Mouse (Mus musculus) hindbrain, embryonic 14.5 days (tissue): Measurements from ENCODE around the gene Mrpl4. TPM values are rescaled to one million over a fixed set of nuclear protein-coding genes. Genes with fewer than 3 reads are reported as not detected.

Experiments
- ATAC-seq: fragments of 200-750 bp; cut with Nextera tagmentation; 2 replicates; pipeline ENCODE4 v1.8.0; 2017; ENCODE audit warnings: moderate number of reproducible peaks, mild to moderate bottlenecking, moderate TSS enrichment, moderate library complexity; ENCODE audit not compliant: low FRiP score
- DNase-seq: peaks from one replicate; pipeline ENCODE4 v3.0.0-alpha.2; 2015; ENCODE audit warnings: low spot score
- H3K27ac ChIP-seq: fragments of 300-500 bp; sonication (generic); 2 replicates; pipeline ENCODE4 v1.5.1; 2014; ENCODE audit warnings: mild to moderate bottlenecking, moderate library complexity
- H3K27me3 ChIP-seq: fragments of 300-500 bp; sonication (generic); 2 replicates; pipeline ENCODE4 v1.6.1; 2014; ENCODE audit warnings: mild to moderate bottlenecking, low read length, mixed read lengths; ENCODE audit not compliant: control insufficient read depth, insufficient read depth
- H3K36me3 ChIP-seq: fragments of 300-500 bp; sonication (generic); replicated peaks from 2 replicates; pipeline ENCODE4 v1.6.1; 2014; ENCODE audit not compliant: control insufficient read depth, insufficient read depth
- H3K4me1 ChIP-seq: fragments of 300-500 bp; sonication (generic); replicated peaks from 2 replicates; pipeline ENCODE4 v1.6.1; 2014; ENCODE audit warnings: antibody characterized with exemption, low read length, mixed read lengths; ENCODE audit not compliant: control insufficient read depth, insufficient read depth
- H3K4me2 ChIP-seq: fragments of 300-500 bp; sonication (generic); replicated peaks from 2 replicates; pipeline ENCODE4 v1.6.1; 2014; ENCODE audit warnings: mild to moderate bottlenecking, moderate library complexity
- H3K4me3 ChIP-seq: fragments of 300-500 bp; sonication (generic); replicated peaks from 2 replicates; pipeline ENCODE4 v1.5.1; 2014; ENCODE audit warnings: mild to moderate bottlenecking, low read length
- H3K9ac ChIP-seq: fragments of 300-500 bp; sonication (generic); 2 replicates; pipeline ENCODE4 v1.6.1; 2014
- H3K9me3 ChIP-seq: fragments of 300-500 bp; sonication (generic); 2 replicates; pipeline ENCODE4 v1.6.1; 2016; ENCODE audit warnings: low read length; ENCODE audit not compliant: control insufficient read depth
- WGBS: fragments of 180-500 bp; shearing (Covaris S2); extraction: QIAGEN DNeasy Blood & Tissue Kit; methylation state at CpG from one replicate; pipeline ENCODE4 v1.1.7; 2014; 5-methylcytosine and 5-hydroxymethylcytosine counted together
- polyA plus RNA-seq: library from polyadenylated mRNA; unstranded; fragments of >200 nt; fragmentation: Nextera tagmentation; extraction: Ambion mirVana; gene quantifications from 2 replicates; pipeline ENCODE4 v1.2.1, GENCODE M21; 2014

The Mrpl4 gene
- polyA plus RNA-seq, 1 experiment from 2014 or later, result 102 TPM

- H3K4me1 ChIP-seq, result peaks cover 22% of the 10 kb centered on the region; the same call in 1 of the 2 replicates
- H3K9ac ChIP-seq, result 0 out of 2 replicates have a peak overlapping the region, but pooled peaks have one; percentile 21
- 37% methylated on average over 28 of the region's 28 CpGs for WGBS
- H3K27ac ChIP-seq, result peak overlapping the region; percentile 6; the same call in 1 of the 2 replicates
- H3K36me3 ChIP-seq, result peaks cover 9% of the 10 kb centered on the region; the same call in 1 of the 2 replicates
- ATAC-seq, result 0 out of 2 replicates have a peak, but pooled peaks have one; percentile 7
- no peak overlapping the region for H3K4me3 ChIP-seq
- H3K4me2 ChIP-seq, result peak overlapping the region; percentile 39
- H3K27me3 ChIP-seq, result no peaks in the 10 kb centered on the region
- DNase-seq, result no peak
- no peaks in the 10 kb centered on the region for H3K9me3 ChIP-seq
Observed at GRCm38 (mm10) chr9:20972141-20972992, 30.2 kb upstream of the Mrpl4 start.

GRCm38 (mm10) chr9:20973001-20973681 is 29.4 kb upstream of the Mrpl4 start:
- H3K9me3 ChIP-seq, result no peaks in the 10 kb centered on the region
- DNase-seq (no peak), ATAC-seq (no peak)
- 0 out of 2 replicates have a peak overlapping the region, but pooled peaks have one; percentile 21 for H3K9ac ChIP-seq
- H3K36me3 ChIP-seq, result peaks cover 1% of the 10 kb centered on the region; the same call in 1 of the 2 replicates
- no peak overlapping the region for H3K27ac ChIP-seq
- H3K27me3 ChIP-seq, result no peaks in the 10 kb centered on the region
- no peak overlapping the region for H3K4me3 ChIP-seq
- WGBS, result 94% methylated on average over 4 of the region's 4 CpGs
- H3K4me1 ChIP-seq, result peaks cover 22% of the 10 kb centered on the region; the same call in 1 of the 2 replicates
- peak overlapping the region; percentile 39; the same call in 1 of the 2 replicates for H3K4me2 ChIP-seq

- H3K9ac ChIP-seq, result no peak overlapping the region
- peaks cover 22% of the 10 kb centered on the region; the same call in 1 of the 2 replicates for H3K4me1 ChIP-seq
- no peak overlapping the region for H3K27ac ChIP-seq
- no peaks in the 10 kb centered on the region for H3K27me3 ChIP-seq
- WGBS, result 48% methylated on average over 4 of the region's 6 CpGs
- no peak overlapping the region for H3K4me3 ChIP-seq
- no peaks in the 10 kb centered on the region for H3K9me3 ChIP-seq
- ATAC-seq (no peak), DNase-seq (no peak)
- no peaks in the 10 kb centered on the region for H3K36me3 ChIP-seq
- H3K4me2 ChIP-seq, result peak overlapping the region; percentile 11
Observed at GRCm38 (mm10) chr9:20973682-20974075, 28.9 kb upstream of the Mrpl4 start.

- WGBS, result under 1% methylated on average over 43 of the region's 45 CpGs
- Histone ChIP-seq H3K36me3 (no peaks in the 10 kb centered on the region), H3K27ac (0 out of 2 replicates have a peak overlapping the region, but pooled peaks have one; percentile 56), H3K4me1 (peaks cover 22% of the 10 kb centered on the region; the same call in 1 of the 2 replicates), H3K9ac (peak overlapping the region; percentile 71), H3K9me3 (no peaks in the 10 kb centered on the region), H3K4me3 (peak overlapping the region; percentile 62), H3K27me3 (no peaks in the 10 kb centered on the region), H3K4me2 (peak overlapping the region; percentile 92)
- peak; percentile 49; the same call in 1 of the 2 replicates for ATAC-seq
- peak; percentile 34 for DNase-seq
Observed at GRCm38 (mm10) chr9:20975431-20976215, 26.9 kb upstream of the Mrpl4 start.

GRCm38 (mm10) chr9:20976216-20976960 is 26.1 kb upstream of the Mrpl4 start, which contains the start of gene S1pr2:
Gene S1pr2, minus strand, starts transcription at chr9:20976781.
- peak within 1 kb of the TSS; percentile 92 for H3K4me2 ChIP-seq
- H3K9me3 ChIP-seq, result no peaks in the 10 kb centered on the region
- H3K27me3 ChIP-seq, result no peaks in the 10 kb centered on the region
- peak within 1 kb of the TSS; percentile 62 for H3K4me3 ChIP-seq
- H3K36me3 ChIP-seq, result no peaks in the 10 kb centered on the region
- peak; percentile 62 for ATAC-seq
- H3K9ac ChIP-seq, result peak within 1 kb of the TSS; percentile 71
- peak; percentile 71 for DNase-seq
- H3K4me1 ChIP-seq, result peaks cover 22% of the 10 kb centered on the region; the same call in 1 of the 2 replicates
- WGBS, result under 1% methylated on average over 38 of the region's 47 CpGs
- peak within 1 kb of the TSS; percentile 56; the same call in 1 of the 2 replicates for H3K27ac ChIP-seq

- Histone ChIP-seq H3K4me3 (peak overlapping the region; percentile 62), H3K36me3 (no peaks in the 10 kb centered on the region), H3K9ac (peak overlapping the region; percentile 71; the same call in 1 of the 2 replicates), H3K27ac (0 out of 2 replicates have a peak overlapping the region, but pooled peaks have one; percentile 56), H3K4me1 (peaks cover 21% of the 10 kb centered on the region; the same call in 1 of the 2 replicates), H3K27me3 (no peaks in the 10 kb centered on the region), H3K9me3 (no peaks in the 10 kb centered on the region), H3K4me2 (peak overlapping the region; percentile 92)
- no peak for DNase-seq
- peak; percentile 13; the same call in 1 of the 2 replicates for ATAC-seq
- 3% methylated on average over 4 of the region's 4 CpGs for WGBS
Observed at GRCm38 (mm10) chr9:20976961-20977689, 25.4 kb upstream of the Mrpl4 start.

- 65% methylated on average over 10 of the region's 10 CpGs for WGBS
- no peak overlapping the region for H3K27ac ChIP-seq
- H3K9me3 ChIP-seq, result no peaks in the 10 kb centered on the region
- no peaks in the 10 kb centered on the region for H3K36me3 ChIP-seq
- DNase-seq (no peak), ATAC-seq (no peak)
- no peak overlapping the region for H3K4me2 ChIP-seq
- H3K9ac ChIP-seq, result no peak overlapping the region
- no peak overlapping the region for H3K4me3 ChIP-seq
- no peaks in the 10 kb centered on the region for H3K27me3 ChIP-seq
- peaks cover 9% of the 10 kb centered on the region; the same call in 1 of the 2 replicates for H3K4me1 ChIP-seq
Observed at GRCm38 (mm10) chr9:20978409-20979095, 24.0 kb upstream of the Mrpl4 start.
